12 mouse cellular contexts compared by ENCODE assay signal in the genomic region with DNA sequence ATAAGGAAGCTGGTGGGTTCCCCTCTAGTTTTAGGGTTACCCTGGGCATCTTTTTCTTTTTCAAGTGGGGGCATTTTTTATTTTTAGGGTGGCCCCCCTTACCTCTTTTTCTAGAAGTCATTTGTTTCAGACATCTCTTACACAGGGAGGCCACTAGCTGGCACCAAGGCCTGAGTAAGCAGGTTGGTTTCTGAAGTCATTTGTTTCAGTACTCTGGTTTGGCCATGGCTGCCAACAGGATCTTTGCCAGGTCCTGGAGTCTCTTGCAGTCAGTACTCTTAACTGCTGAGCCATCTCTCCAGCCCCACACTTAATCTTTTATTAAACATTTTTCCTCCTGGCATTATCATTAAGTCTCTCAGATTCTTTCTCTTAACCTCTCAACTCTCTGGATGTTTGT. TPM values are rescaled to one million over a fixed set of nuclear protein-coding genes. Genes with fewer than 3 reads are reported as not detected.
DNase-seq lines count a peak whose midpoint lies in the region; ATAC-seq and TF ChIP-seq lines count a peak whose summit lies in the region.
"Had no signal": no experiment of that assay in that cellular context is flagged by ENCODE, and none has a peak within 500 bp of the region (broad histone marks: within the 10 kb centered on the region; RNA-seq: fewer than 3 reads in every experiment).

No protein-coding gene starts in this region.

- H3K4me2 ChIP-seq in limb, embryonic 14.5 days (replicated peaks; ENCODE audit: low read depth, low read length, severe bottlenecking), result no peak overlapping the region

- H3K27ac ChIP-seq in limb, embryonic 14.5 days (replicated peaks; ENCODE audit: low read depth, low read length), result 0 out of 2 replicates have a peak overlapping the region, but pooled peaks have one; percentile 20
- no peak overlapping the region for H3K27ac ChIP-seq in limb, embryonic 10.5 days

- no peak for ATAC-seq in limb, embryonic 14.5 days (ENCODE audit: low FRiP score, low read depth)

- peak; percentile 84 for DNase-seq in heart, adult 11 months
- DNase-seq in heart, adult 9 months (ENCODE audit: low spot score in 2 of 2), result no peak
- no peak for DNase-seq in limb, embryonic 14.5 days (ENCODE audit: low spot score)
- no peak for DNase-seq in limb, embryonic 10.5 days (ENCODE audit: low spot score)
- DNase-seq in MN1 (ENCODE audit: low spot score), result peak; percentile 56
- DNase-seq in heart, postnatal 4 days, result peak; percentile 33
- DNase-seq in frontal cortex, postnatal 14 days (ENCODE audit: low spot score in 2 of 2), result no peak
- DNase-seq in layer of hippocampus, postnatal 14 days (ENCODE audit: low spot score in 2 of 2), result no peak
- DNase-seq: right cerebral cortex, postnatal 25 days; thymus, postnatal 14 days had no signal

- H3K27me3 ChIP-seq in limb, embryonic 14.5 days (ENCODE audit: control insufficient read depth, insufficient read depth, low read length), result no peaks in the 10 kb centered on the region
- peaks cover 24% of the 10 kb centered on the region for H3K27me3 ChIP-seq in limb, embryonic 10.5 days (ENCODE audit: low read depth, poor library complexity, severe bottlenecking)

- H3K4me3 ChIP-seq in limb, embryonic 14.5 days (replicated peaks; ENCODE audit: low read length), result no peak overlapping the region
- no peak overlapping the region for H3K4me3 ChIP-seq in limb, embryonic 10.5 days

- TF ChIP-seq POLR2A in limb, embryonic 14.5 days (IDR thresholded peaks at IDR 0.05; ENCODE audit: borderline replicate concordance, extremely low read depth, insufficient read depth, insufficient read length), result no peak

- no peaks in the 10 kb centered on the region for H3K9me3 ChIP-seq in limb, embryonic 14.5 days (ENCODE audit: control insufficient read depth, low read length)
- no peaks in the 10 kb centered on the region for H3K9me3 ChIP-seq in limb, embryonic 10.5 days (replicated peaks)

- no peaks in the 10 kb centered on the region for H3K36me3 ChIP-seq in limb, embryonic 14.5 days (ENCODE audit: control insufficient read depth, insufficient read depth, low read length)
- no peaks in the 10 kb centered on the region for H3K36me3 ChIP-seq in limb, embryonic 10.5 days

- no peak overlapping the region for H3K9ac ChIP-seq in limb, embryonic 14.5 days (ENCODE audit: low read depth, low read length, severe bottlenecking)

- peaks cover 13% of the 10 kb centered on the region for H3K4me1 ChIP-seq in limb, embryonic 14.5 days (ENCODE audit: control insufficient read depth, insufficient read depth, low read length)
- peaks cover 13% of the 10 kb centered on the region; the same call in 1 of the 2 replicates for H3K4me1 ChIP-seq in limb, embryonic 10.5 days

RNA-seq across cellular contexts. Expression of gene Uevld, which starts 3.8 kb away (rescaled TPM):
- 9.4 and 10.2 TPM in 2 replicates for polyA plus RNA-seq in limb, embryonic 14.5 days (2012; rRNA removed)
- polyA plus RNA-seq in limb, embryonic 14.5 days (2014; fragmentation: Nextera tagmentation; extraction: Ambion mirVana), result 10.0 and 12.5 TPM in 2 replicates
- polyA plus RNA-seq in limb, embryonic 10.5 days (2016; fragmentation: Nextera tagmentation; extraction: Ambion mirVana), result 11.7 and 12.1 TPM in 2 replicates
- total RNA-seq in heart, postnatal 4 days (2021), result 10 to 100 TPM; 14.9 to 16.8 TPM
- total RNA-seq in layer of hippocampus, postnatal 14 days (2021), result 10 to 100 TPM; 10.4 to 11.3 TPM

RNA-seq across cellular contexts. Expression of gene Gm9999, which starts 21.2 kb away (rescaled TPM):
- not detected in 2 replicates for polyA plus RNA-seq in limb, embryonic 14.5 days (2012; rRNA removed)
- not detected in 2 replicates for polyA plus RNA-seq in limb, embryonic 14.5 days (2014; fragmentation: Nextera tagmentation; extraction: Ambion mirVana)
- polyA plus RNA-seq in limb, embryonic 10.5 days (2016; fragmentation: Nextera tagmentation; extraction: Ambion mirVana), result not detected in 2 replicates
- total RNA-seq in heart, postnatal 4 days (2021), result not detected
- total RNA-seq in layer of hippocampus, postnatal 14 days (2021), result not detected
- total RNA-seq: gastrocnemius, postnatal 4 days had no signal
- polyA plus RNA-seq: lung, embryonic 16.5 days had no signal

RNA-seq across cellular contexts. Expression of gene Tsg101, which starts 42.4 kb away (rescaled TPM):
- 86.2 and 119 TPM in 2 replicates for polyA plus RNA-seq in limb, embryonic 14.5 days (2012; rRNA removed)
- 189 and 197 TPM in 2 replicates for polyA plus RNA-seq in limb, embryonic 14.5 days (2014; fragmentation: Nextera tagmentation; extraction: Ambion mirVana)
- 236 and 252 TPM in 2 replicates for polyA plus RNA-seq in limb, embryonic 10.5 days (2016; fragmentation: Nextera tagmentation; extraction: Ambion mirVana)
- total RNA-seq in heart, postnatal 4 days (2021), result 10 to 100 TPM; 87.5 to 92.4 TPM
- total RNA-seq in layer of hippocampus, postnatal 14 days (2021), result 10 to 100 TPM; 71.9 to 80.3 TPM

RNA-seq across cellular contexts. Expression of gene Spty2d1, which starts 46.1 kb away (rescaled TPM):
- 12.5 and 12.8 TPM in 2 replicates for polyA plus RNA-seq in limb, embryonic 14.5 days (2012; rRNA removed)
- 19.6 and 20.6 TPM in 2 replicates for polyA plus RNA-seq in limb, embryonic 14.5 days (2014; fragmentation: Nextera tagmentation; extraction: Ambion mirVana)
- polyA plus RNA-seq in limb, embryonic 10.5 days (2016; fragmentation: Nextera tagmentation; extraction: Ambion mirVana), result 11.2 and 11.9 TPM in 2 replicates
- 10 to 100 TPM; 15.1 to 15.7 TPM for total RNA-seq in heart, postnatal 4 days (2021)
- total RNA-seq in layer of hippocampus, postnatal 14 days (2021), result 10 to 100 TPM; 12.8 to 13.1 TPM

Comparison
In these comparisons a context has a peak if more than half of its experiments do, and no peak if none do; other contexts are left out.
1. DNase-seq: peak in heart, adult 11 months (single experiment), MN1 (single experiment) and heart, postnatal 4 days (single experiment); none in heart, adult 9 months (0 of 2), limb, embryonic 14.5 days (single experiment), limb, embryonic 10.5 days (single experiment), frontal cortex, postnatal 14 days (0 of 2) and layer of hippocampus, postnatal 14 days (0 of 2).